Mouse (Mus musculus) neural tube, embryonic 14.5 days (tissue): ENCODE data around the gene H2-D1. TPM values are rescaled to one million over a fixed set of nuclear protein-coding genes. Genes with fewer than 3 reads are reported as not detected.
"Not testable (repeated sequence)": the region's sequence is repeated elsewhere in the genome, so short reads cannot be mapped to it uniquely, and the experiment has no call there.

ENCODE experiments used
- ATAC-seq: fragments of 200-750 bp; cut with Nextera tagmentation; 2 replicates; pipeline ENCODE4 v1.8.0; 2017; ENCODE audit warnings: low read depth, mild to moderate bottlenecking, moderate TSS enrichment, moderate library complexity
- H3K27ac ChIP-seq: fragments of 300-500 bp; sonication (generic); 2 replicates; pipeline ENCODE4 v1.5.1; 2014; ENCODE audit warnings: low read depth, mild to moderate bottlenecking, control low read depth, low read length, moderate library complexity, mixed read lengths
- H3K27me3 ChIP-seq: fragments of 300-500 bp; sonication (generic); 2 replicates; pipeline ENCODE4 v1.6.1; 2014; ENCODE audit warnings: low read length; ENCODE audit not compliant: control insufficient read depth, insufficient read depth
- H3K36me3 ChIP-seq: fragments of 300-500 bp; sonication (generic); 2 replicates; pipeline ENCODE4 v1.6.1; 2014; ENCODE audit warnings: low read length, mixed read lengths; ENCODE audit not compliant: control insufficient read depth, insufficient read depth
- H3K4me1 ChIP-seq: fragments of 300-500 bp; sonication (generic); 2 replicates; pipeline ENCODE4 v1.6.1; 2014; ENCODE audit warnings: low read length; ENCODE audit not compliant: control insufficient read depth, insufficient read depth
- H3K4me2 ChIP-seq: fragments of 300-500 bp; sonication (generic); 2 replicates; pipeline ENCODE4 v1.6.1; 2014; ENCODE audit warnings: mild to moderate bottlenecking, low read depth, low read length, control low read depth
- H3K4me3 ChIP-seq: fragments of 300-500 bp; sonication (generic); 2 replicates; pipeline ENCODE4 v1.5.1; 2014; ENCODE audit warnings: low read depth, low read length, control low read depth, mixed read lengths
- H3K9ac ChIP-seq: fragments of 300-500 bp; sonication (generic); replicated peaks from 2 replicates; pipeline ENCODE4 v1.6.1; 2014; ENCODE audit warnings: low read depth, mild to moderate bottlenecking, control low read depth, low read length, mixed read lengths
- H3K9me3 ChIP-seq: fragments of 300-500 bp; sonication (generic); 2 replicates; pipeline ENCODE4 v1.6.1; 2016; ENCODE audit warnings: low read length; ENCODE audit not compliant: control insufficient read depth
- WGBS: fragments of 180-500 bp; shearing (Covaris S2); extraction: QIAGEN DNeasy Blood & Tissue Kit; methylation state at CpG from one replicate; pipeline ENCODE4 v1.1.7; 2014; 5-methylcytosine and 5-hydroxymethylcytosine counted together
- polyA plus RNA-seq: library from polyadenylated mRNA; unstranded; fragments of >200 nt; fragmentation: Nextera tagmentation; extraction: Ambion mirVana; gene quantifications from 2 replicates; pipeline ENCODE4 v1.2.1, GENCODE M21; 2014

H2-D1 gene
- polyA plus RNA-seq, 1 experiment from 2014 or later = 111 TPM

- Histone ChIP-seq H3K9ac (no peak overlapping the region), H3K4me1 (no peaks in the 10 kb centered on the region), H3K27me3 (no peaks in the 10 kb centered on the region), H3K9me3 (no peaks in the 10 kb centered on the region), H3K4me2 (no peak overlapping the region), H3K36me3 (peaks cover 22% of the 10 kb centered on the region), H3K27ac (no peak overlapping the region), H3K4me3 (no peak overlapping the region)
- WGBS = 94% methylated on average over 14 of the region's 14 CpGs
- ATAC-seq = no peak
Observed at GRCm38 (mm10) chr17:35226561-35227046, 35.9 kb upstream of the H2-D1 start.

GRCm38 (mm10) chr17:35231022-35231421, 31.5 kb upstream of the H2-D1 start:
- Histone ChIP-seq H3K36me3 (peaks cover 20% of the 10 kb centered on the region; the same call in 1 of the 2 replicates), H3K9me3 (no peaks in the 10 kb centered on the region), H3K4me2 (no peak overlapping the region), H3K9ac (no peak overlapping the region), H3K27me3 (no peaks in the 10 kb centered on the region), H3K27ac (no peak overlapping the region), H3K4me1 (peaks cover 8% of the 10 kb centered on the region; the same call in 1 of the 2 replicates), H3K4me3 (no peak overlapping the region)
- no peak for ATAC-seq
- 93% methylated on average over 10 of the region's 10 CpGs for WGBS

GRCm38 (mm10) chr17:35232043-35232442, 30.5 kb upstream of the H2-D1 start:
- Histone ChIP-seq H3K27me3 (no peaks in the 10 kb centered on the region), H3K9me3 (no peaks in the 10 kb centered on the region), H3K4me2 (peak overlapping the region; percentile 16; the same call in 1 of the 2 replicates), H3K4me3 (no peak overlapping the region), H3K27ac (no peak overlapping the region), H3K4me1 (peaks cover 13% of the 10 kb centered on the region; the same call in 1 of the 2 replicates), H3K36me3 (peaks cover 20% of the 10 kb centered on the region; the same call in 1 of the 2 replicates), H3K9ac (no peak overlapping the region)
- ATAC-seq = no peak
- 12% methylated on average over 12 of the region's 12 CpGs for WGBS

DNA sequence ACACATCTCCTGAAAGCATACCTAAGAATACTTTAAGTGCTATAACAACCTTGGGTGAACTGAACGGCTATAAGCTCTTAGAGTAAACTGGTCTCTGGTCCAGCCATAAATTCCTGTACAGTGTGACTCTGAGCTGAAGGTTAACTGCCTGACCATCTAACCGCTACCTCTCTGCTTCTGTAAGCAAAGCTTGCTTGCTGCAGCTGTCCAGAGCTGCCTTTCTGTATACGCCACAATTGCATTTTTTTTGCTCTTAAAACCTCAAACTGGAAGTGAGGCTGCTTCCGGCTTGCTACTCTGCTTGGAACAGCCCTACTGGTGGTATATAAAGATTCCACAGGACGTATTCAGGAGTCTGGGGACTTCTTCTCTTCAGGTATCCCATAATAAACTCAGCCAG, 29.9 kb upstream of the H2-D1 start:
- Histone ChIP-seq H3K4me3 (no peak overlapping the region), H3K4me1 (peaks cover 15% of the 10 kb centered on the region; the same call in 1 of the 2 replicates), H3K9me3 (no peaks in the 10 kb centered on the region), H3K9ac (no peak overlapping the region), H3K27me3 (no peaks in the 10 kb centered on the region), H3K36me3 (peaks cover 18% of the 10 kb centered on the region; the same call in 1 of the 2 replicates), H3K27ac (no peak overlapping the region), H3K4me2 (no peak overlapping the region)
- 87% methylated on average over 5 of the region's 5 CpGs for WGBS
- no peak for ATAC-seq

DNA sequence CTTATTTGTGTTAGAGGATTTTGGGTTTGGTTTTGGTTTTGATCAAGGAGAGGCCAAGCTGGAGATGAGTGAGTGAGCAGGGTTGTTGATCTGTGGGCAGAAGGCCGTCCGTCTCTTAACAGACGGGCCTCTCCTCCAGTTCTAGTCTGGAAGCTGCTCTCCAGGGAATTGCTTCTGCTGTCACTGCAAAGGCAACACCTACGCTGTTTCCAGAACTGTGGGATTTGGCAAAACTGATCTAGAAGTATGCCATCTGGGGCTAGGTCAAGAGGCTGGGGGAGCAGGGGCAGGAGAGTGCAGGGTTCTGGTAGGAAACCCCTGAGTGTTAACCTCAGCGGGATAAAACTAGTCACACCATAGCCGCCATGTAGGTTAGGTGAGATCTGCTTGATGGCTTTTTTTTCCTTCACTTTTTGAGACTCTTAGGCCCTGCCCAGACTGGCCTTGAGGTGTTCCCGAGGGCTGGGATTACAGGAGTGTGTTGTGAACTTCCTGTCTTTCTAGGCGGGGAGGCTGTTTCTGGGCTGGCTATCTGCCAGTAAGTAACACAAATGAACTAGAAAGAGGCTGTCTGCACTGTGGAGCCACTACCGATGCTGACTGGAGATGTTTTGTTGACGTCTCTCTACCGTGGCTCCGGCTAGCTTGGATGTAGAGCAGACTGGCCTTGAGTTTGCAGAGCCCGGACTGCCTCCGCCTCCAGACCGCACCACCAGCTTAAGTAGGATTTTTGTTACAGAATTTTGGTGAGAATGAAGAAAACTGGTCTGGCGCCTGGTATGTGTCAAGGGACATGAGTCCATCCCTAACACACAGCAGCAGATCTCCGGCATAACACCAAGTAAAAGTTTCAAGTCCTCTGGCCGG, 29.2 kb upstream of the H2-D1 start, which contains the start of gene Atp6v1g2:
Atp6v1g2 (plus strand) TSS at position 547 of the 867 bp plus-strand sequence.
- Histone ChIP-seq H3K27ac (0 out of 2 replicates have a peak within 1 kb of the TSS, but pooled peaks have one; percentile 10), H3K27me3 (no peaks in the 10 kb centered on the region), H3K4me3 (no peak within 1 kb of the TSS; the same call in 1 of the 2 replicates), H3K4me1 (peaks cover 15% of the 10 kb centered on the region; the same call in 1 of the 2 replicates), H3K4me2 (peak within 1 kb of the TSS; percentile 70), H3K36me3 (peaks cover 15% of the 10 kb centered on the region; the same call in 1 of the 2 replicates), H3K9ac (no peak within 1 kb of the TSS), H3K9me3 (no peaks in the 10 kb centered on the region)
- 73% methylated on average over 18 of the region's 18 CpGs for whole genome bisulfite sequencing
- no peak for ATAC-seq

GRCm38 (mm10) chr17:35234090-35234489, 28.4 kb upstream of the H2-D1 start:
- H3K9ac ChIP-seq, H3K27me3 ChIP-seq, H3K27ac ChIP-seq, H3K9me3 ChIP-seq, ATAC-seq, H3K4me3 ChIP-seq: not testable (repeated sequence)
- Histone ChIP-seq H3K4me2 (peak overlapping the region; percentile 70), H3K36me3 (peaks cover 12% of the 10 kb centered on the region; the same call in 1 of the 2 replicates), H3K4me1 (peaks cover 15% of the 10 kb centered on the region; the same call in 1 of the 2 replicates)
- 85% methylated on average over 7 of the region's 7 CpGs for WGBS

GRCm38 (mm10) chr17:35234903-35235302, 27.6 kb upstream of the H2-D1 start:
- Histone ChIP-seq H3K4me3 (peak overlapping the region; percentile 49), H3K9me3 (no peaks in the 10 kb centered on the region), H3K27me3 (no peaks in the 10 kb centered on the region), H3K9ac (peak overlapping the region; percentile 59), H3K36me3 (0 out of 2 replicates have a peak, but pooled peaks cover 5% of the 10 kb centered on the region), H3K4me1 (peaks cover 15% of the 10 kb centered on the region; the same call in 1 of the 2 replicates), H3K4me2 (peak overlapping the region; percentile 70), H3K27ac (peak overlapping the region; percentile 88)
- 11% methylated on average over 31 of the region's 31 CpGs for WGBS
- no peak for ATAC-seq

DNA sequence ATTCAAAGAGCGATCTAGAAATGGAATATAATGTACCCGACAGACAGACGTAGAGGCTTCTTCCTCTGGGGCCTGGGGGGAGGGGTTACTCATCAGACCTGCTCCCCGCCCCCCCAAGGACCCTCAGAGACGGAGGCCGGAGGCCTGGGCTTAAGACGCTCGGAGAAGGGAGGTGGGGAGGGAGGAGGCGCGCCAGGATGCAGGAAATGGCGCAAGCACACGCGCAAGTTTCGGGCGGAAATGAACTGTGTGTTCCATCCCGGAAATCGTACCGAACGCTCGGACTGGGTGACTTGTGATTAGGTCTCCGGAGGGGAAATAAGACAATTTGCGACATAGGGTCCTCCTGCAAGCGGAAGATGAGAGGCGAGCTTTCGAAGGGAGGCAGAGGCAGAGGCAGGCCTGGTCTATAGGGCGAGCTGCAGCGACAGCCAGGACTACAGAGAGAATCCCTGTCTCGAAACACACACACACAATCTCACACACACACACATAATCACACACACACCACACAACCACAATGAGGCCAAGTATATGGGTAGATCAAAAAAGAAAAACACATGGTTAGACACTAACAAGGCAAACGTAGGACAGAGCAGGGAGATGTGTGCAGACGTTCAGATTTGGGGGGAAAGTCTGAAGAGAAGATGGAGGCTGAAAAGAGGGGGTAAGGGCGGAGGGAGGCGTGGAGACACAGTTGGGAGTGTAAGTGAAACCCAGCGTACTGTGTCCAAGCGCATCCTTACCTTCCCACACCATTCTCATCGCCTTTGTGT, 26.7 kb upstream of the H2-D1 start, which contains the start of gene Nfkbil1:
Nfkbil1 (minus strand) TSS at position 179 of the 776 bp plus-strand sequence.
- H3K4me1 ChIP-seq = peaks cover 23% of the 10 kb centered on the region
- WGBS = under 1% methylated on average over 35 of the region's 35 CpGs
- H3K9ac ChIP-seq = peak within 1 kb of the TSS; percentile 59
- peak within 1 kb of the TSS; percentile 70 for H3K4me2 ChIP-seq
- peak within 1 kb of the TSS; percentile 88 for H3K27ac ChIP-seq
- ATAC-seq = peak; percentile 80
- H3K36me3 ChIP-seq = 0 out of 2 replicates have a peak, but pooled peaks cover 5% of the 10 kb centered on the region
- H3K9me3 ChIP-seq = no peaks in the 10 kb centered on the region
- H3K27me3 ChIP-seq = no peaks in the 10 kb centered on the region
- H3K4me3 ChIP-seq = peak within 1 kb of the TSS; percentile 49
